Mouse (Mus musculus) cerebellum, postnatal 36 days (tissue): Measurements from ENCODE around the gene Mtfr2.

ENCODE experiments used
- DNase-seq, 2 experiments: peaks; one replicate each; pipeline ENCODE4 v3.0.0; 2021 to 2022; ENCODE audit warnings: mixed read lengths in 2 of 2

The Mtfr2 gene

GRCm38 (mm10) chr10:20347285-20348214, at the start of gene Mtfr2:
Gene Mtfr2 (plus strand): TSS chr10:20347770.
- peak; percentile 93 for DNase-seq

DNA sequence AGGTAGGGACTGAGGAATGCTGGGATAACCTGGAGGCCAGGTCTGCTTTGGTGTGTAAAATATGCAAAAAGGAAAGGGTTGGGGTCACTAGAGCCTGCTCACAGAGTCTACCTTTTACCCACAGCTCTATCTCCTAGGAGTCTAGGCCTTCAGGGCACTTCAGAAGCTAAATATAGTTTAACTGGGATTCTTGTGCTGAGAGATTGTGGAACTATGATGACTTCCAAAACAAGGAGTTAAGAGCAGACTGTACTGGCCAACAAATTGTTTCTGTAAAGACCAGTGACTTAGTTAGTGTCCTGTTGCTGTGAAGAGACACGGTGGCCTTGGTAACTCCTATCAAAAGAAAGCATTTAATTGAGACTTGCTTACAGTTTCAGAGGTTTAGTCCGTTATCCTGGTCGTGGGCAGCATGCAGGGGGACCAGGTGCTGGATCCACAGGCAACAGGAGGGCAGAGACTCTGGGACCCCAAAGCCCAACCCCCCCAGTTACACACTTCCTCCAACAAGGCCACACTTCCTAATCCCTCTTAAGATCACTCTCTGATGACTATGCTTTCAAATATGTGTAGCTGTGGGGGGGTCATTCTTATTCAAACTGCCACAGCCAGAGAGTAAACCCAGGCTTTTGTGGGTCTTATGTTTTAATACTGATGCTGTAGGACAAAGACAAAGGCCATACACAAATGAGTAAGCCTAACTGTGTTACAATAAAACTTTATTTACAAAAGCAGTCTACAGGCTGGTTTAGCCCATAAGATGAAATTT, 49.2 kb upstream of the Mtfr2 start:
- no peak for DNase-seq

- no peak for DNase-seq
These were observed 48.5 kb upstream of the Mtfr2 start for GRCm38 (mm10) chr10:20299114-20299513.

GRCm38 (mm10) chr10:20310969-20311769, 36.4 kb upstream of the Mtfr2 start:
- no peak for DNase-seq

- DNase-seq: peak; percentile 98 to 100
These were observed 35.4 kb upstream of the Mtfr2 start, which contains the start of gene Bclaf1 for GRCm38 (mm10) chr10:20311918-20312735. Gene Bclaf1 (plus strand): TSS chr10:20312469.

DNA sequence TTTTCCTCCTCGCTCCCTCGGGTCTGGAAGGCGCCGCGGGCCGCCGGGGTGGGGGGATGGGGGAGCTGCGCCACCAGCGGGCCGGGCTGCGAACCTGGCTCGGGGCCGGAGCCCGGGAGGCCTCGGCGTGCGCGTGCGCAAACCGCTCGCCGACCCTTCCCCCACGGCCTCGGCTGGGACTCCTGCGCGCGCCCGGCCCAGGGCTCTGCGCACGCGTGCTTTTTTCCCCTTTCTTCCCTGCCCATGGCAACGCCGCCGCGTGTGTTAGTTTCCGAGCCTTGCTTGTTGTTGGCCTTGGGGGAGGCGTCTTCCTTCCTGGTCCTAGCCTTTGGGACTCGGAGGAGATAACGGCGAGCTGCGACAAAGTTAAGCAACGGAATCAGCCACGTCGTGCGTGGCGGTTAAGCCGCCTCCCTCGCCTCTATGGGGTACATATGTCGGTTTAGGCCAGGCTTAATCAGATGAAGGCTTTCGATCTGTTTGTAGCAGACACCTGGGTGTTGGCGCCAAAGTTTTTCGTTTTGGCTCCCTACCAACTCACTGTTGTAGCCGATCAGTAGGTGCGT, 34.8 kb upstream of the Mtfr2 start:
- DNase-seq: peak; percentile 86 to 90

DNA sequence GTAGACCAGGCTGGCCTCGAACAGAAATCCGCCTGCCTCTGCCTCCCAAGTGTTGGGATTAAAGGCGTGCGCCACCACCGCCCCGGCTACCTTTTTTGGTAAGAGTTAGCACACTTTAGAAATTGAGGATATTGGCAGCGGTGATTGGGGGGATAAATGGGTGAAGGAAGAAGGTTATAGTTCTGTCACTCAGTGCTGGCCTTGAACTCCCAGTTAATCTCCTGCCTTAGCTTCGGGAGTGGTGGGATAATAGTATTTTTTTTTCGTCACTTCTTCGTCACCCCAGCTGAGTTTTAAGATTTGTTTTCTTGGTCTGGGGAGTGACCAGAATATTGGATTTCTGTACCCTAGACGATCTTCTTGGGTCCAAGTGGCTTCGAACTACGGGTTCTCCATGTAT, 34.1 kb upstream of the Mtfr2 start:
- DNase-seq: peak in 1 of 2 experiments; percentile 11

DNA sequence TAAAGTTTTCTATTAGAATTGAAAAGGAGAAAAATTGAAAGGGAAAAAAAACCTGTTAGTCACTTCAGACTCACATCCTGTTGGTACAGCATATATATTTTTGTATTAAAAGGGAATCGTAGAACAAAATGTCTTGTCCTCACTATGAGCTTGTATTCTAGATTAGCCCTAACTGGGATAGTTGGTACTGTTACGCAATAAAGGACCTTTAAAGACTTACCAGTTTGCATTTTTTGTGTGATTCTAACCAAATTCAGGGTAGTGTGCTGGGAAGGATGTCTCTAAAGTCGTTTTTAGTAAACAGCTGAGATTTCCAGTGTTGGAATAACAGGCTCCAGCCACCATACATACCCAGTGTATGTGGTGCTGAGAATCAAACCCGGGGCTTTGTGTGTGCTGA, 33.6 kb upstream of the Mtfr2 start:
- no peak for DNase-seq

DNA sequence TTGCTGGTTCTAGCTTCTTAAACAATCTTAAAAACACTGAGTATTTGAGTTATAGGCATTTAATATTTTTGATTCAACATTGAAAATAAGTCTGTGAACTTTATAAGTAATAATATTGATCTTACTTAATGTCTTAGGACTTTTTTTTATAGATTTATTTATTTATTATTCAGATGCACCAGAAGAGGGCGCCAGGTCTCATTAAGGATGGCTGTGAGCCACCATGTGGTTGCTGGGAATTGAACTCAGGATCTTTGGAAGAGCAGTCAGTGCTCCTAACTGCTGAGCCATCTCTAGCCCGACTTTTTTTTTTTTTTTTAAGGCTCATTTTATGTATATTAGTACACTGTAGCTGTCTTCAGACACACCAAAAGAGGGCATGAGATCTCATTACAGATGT, 32.8 kb upstream of the Mtfr2 start:
- DNase-seq: peak; percentile 16 to 22

DNA sequence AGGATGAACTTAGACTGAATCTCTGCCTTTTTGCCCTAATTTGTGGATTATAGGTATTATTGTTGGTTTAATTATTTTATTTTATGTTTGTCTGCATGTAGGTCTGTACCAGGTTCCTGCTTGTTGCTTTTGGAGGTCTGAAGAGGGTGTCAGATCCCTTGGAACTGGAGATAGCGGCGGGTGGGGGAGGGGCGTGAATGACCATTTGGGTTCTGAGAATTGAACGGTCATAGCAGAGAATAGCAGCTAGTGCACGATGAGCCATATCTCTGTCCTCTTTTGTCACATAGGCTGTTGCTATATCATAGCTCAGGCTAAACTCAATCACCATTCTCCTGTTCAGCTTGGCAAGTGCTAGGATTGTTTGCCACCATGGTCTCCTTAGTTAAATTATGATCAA, 30.1 kb upstream of the Mtfr2 start:
- DNase-seq: peak in 1 of 2 experiments; percentile 9

DNA sequence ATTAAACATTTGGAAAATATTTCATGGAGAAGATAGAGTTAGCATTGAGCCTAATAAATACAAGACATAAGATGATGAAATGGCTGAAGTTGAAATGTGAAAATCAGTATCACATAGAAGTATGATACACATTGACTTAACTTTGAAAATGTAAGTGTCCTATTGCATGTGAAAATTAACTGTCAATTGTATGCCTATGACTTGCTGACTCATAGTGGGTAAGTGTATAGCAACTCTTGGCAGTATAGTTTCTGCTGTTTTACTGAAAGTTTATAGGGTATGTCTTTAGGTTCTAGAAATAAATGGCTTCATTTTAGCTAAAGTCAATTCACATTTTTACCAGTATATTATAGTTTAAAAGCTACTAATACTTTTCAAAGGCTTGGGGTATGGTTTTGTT, 21.3 kb upstream of the Mtfr2 start:
- no peak for DNase-seq

- no peak for DNase-seq
These were observed 16.3 kb upstream of the Mtfr2 start for GRCm38 (mm10) chr10:20331262-20331661.

DNA sequence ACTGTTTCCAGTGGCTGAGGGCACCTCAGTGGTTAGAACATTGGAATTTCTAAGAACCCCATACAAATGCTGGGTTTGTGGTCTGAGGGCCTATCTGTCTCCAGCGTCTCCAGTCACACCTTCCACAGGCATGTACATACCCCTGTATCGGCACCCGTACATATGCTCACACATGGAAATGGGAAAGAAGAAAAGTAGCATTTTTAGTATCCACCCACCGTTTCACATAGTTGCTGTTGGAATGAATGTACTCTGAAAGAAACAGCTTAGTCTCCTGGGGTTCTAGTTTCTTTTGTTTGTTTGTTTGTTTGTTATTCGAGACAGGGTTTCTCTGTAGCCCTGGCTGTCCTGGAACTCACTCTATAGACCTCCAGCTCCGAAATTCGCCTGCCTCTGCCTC, 9.7 kb upstream of the Mtfr2 start:
- DNase-seq: no peak

DNA sequence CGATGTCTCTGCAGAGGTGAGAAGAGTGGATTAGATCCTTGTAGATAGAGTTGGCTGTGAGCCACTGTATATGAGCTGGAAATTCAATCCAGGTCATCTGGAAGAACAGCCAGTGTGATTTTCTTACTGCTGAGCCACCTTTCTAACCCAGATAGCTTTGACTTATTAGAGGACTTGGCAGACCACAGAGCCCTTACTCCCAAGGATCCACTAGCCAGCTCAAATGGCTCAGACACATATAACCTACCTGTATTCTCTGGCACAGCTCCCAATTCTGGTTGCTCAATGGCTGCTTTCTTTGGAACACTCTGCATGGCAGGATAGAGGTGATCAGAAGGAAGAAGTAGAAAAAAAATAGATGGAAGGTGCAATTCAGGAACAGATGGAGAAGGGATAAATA, 1.8 kb upstream of the Mtfr2 start:
- DNase-seq: no peak

- no peak for DNase-seq
These were observed 1.3 kb downstream of the Mtfr2 start for GRCm38 (mm10) chr10:20348894-20349293.

GRCm38 (mm10) chr10:20361542-20362449, 14.2 kb downstream of the Mtfr2 start:
- DNase-seq: no peak

GRCm38 (mm10) chr10:20362450-20363118, 15.0 kb downstream of the Mtfr2 start:
- DNase-seq: no peak

DNA sequence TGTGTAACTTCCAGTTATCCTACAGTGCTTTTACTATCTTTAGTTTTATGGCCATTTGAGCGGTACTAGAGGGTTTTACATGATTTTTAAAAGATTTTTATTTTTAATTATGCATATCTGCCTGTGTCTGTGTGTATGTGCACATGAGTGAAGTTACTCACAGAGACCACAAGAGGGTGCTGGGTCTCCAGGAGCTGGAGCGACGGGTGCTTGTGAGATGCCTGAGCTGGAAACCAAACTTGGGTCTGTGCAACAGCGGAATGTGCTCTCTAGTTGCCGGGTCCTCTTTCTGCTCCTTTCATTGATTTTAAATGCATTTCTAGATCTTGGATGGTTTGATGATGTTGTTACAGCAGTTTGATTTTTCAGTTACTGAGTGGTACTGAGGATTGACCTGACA, 24.5 kb downstream of the Mtfr2 start:
- no peak for DNase-seq

GRCm38 (mm10) chr10:20377621-20378020, 30.1 kb downstream of the Mtfr2 start:
- no peak for DNase-seq
